Mouse (Mus musculus) urinary bladder, postnatal 36 days (tissue): ENCODE results near the gene Runx1.

Source experiments
- DNase-seq, 2 experiments: peaks; one replicate each; pipeline ENCODE4 v3.0.0; 2022; ENCODE audit warnings: low spot score in 2 of 2, mixed read lengths in 1 of 2

Runx1 gene

GRCm38 (mm10) chr16:92656750-92657149, 169.2 kb downstream of the Runx1 start:
- DNase-seq = no peak

GRCm38 (mm10) chr16:92654294-92654950, 171.5 kb downstream of the Runx1 start:
- DNase-seq = no peak

- DNase-seq = peak in 1 of 2 experiments; percentile 36
Measured at GRCm38 (mm10) chr16:92653816-92654215, 172.1 kb downstream of the Runx1 start.

GRCm38 (mm10) chr16:92651256-92651655, 174.7 kb downstream of the Runx1 start:
- DNase-seq = no peak

GRCm38 (mm10) chr16:92646153-92646552, 179.8 kb downstream of the Runx1 start:
- no peak for DNase-seq

GRCm38 (mm10) chr16:92645423-92646115, 180.4 kb downstream of the Runx1 start:
- peak; percentile 71 to 82 for DNase-seq

GRCm38 (mm10) chr16:92644718-92645422, 181.1 kb downstream of the Runx1 start:
- DNase-seq = peak in 1 of 2 experiments; percentile 43

- DNase-seq = no peak
Measured at GRCm38 (mm10) chr16:92644315-92644714, 181.6 kb downstream of the Runx1 start.

GRCm38 (mm10) chr16:92642283-92642682, 183.7 kb downstream of the Runx1 start:
- DNase-seq = no peak

- DNase-seq = no peak
Measured at GRCm38 (mm10) chr16:92641053-92641452, 184.9 kb downstream of the Runx1 start.

- no peak for DNase-seq
Measured at GRCm38 (mm10) chr16:92639093-92639492, 186.9 kb downstream of the Runx1 start.

GRCm38 (mm10) chr16:92637033-92637432, 188.9 kb downstream of the Runx1 start:
- no peak for DNase-seq

- no peak for DNase-seq
Measured at GRCm38 (mm10) chr16:92632115-92632763, 193.7 kb downstream of the Runx1 start.

- no peak for DNase-seq
Measured at GRCm38 (mm10) chr16:92631637-92632036, 194.3 kb downstream of the Runx1 start.

- no peak for DNase-seq
Measured at GRCm38 (mm10) chr16:92630950-92631349, 195.0 kb downstream of the Runx1 start.

GRCm38 (mm10) chr16:92629829-92630228, 196.1 kb downstream of the Runx1 start:
- no peak for DNase-seq

- DNase-seq = no peak
Measured at GRCm38 (mm10) chr16:92627262-92627661, 198.7 kb downstream of the Runx1 start.

GRCm38 (mm10) chr16:92623953-92624352, 202.0 kb downstream of the Runx1 start:
- DNase-seq = no peak

- no peak for DNase-seq
Measured at GRCm38 (mm10) chr16:92621859-92622258, 204.1 kb downstream of the Runx1 start.

GRCm38 (mm10) chr16:92620841-92621518, 205.0 kb downstream of the Runx1 start:
- no peak for DNase-seq

- DNase-seq = no peak
Measured at GRCm38 (mm10) chr16:92616839-92617238, 209.1 kb downstream of the Runx1 start.
